Mouse (Mus musculus) embryonic facial prominence, embryonic 12.5 days (tissue): ENCODE measurements around the gene Mast4. TPM values are rescaled to one million over a fixed set of nuclear protein-coding genes. Genes with fewer than 3 reads are reported as not detected.

Experiments
- ATAC-seq: fragments of 200-750 bp; cut with Nextera tagmentation; 2 replicates; pipeline ENCODE4 v1.8.0; 2017; ENCODE audit not compliant: insufficient number of reproducible peaks, insufficient read depth, low FRiP score, low TSS enrichment
- H3K27ac ChIP-seq: fragments of 300-500 bp; sonication (generic); 2 replicates; pipeline ENCODE4 v1.5.1; 2016; ENCODE audit warnings: mild to moderate bottlenecking
- H3K27me3 ChIP-seq: fragments of 300-500 bp; sonication (generic); 2 replicates; pipeline ENCODE4 v1.6.1; 2016; ENCODE audit warnings: mild to moderate bottlenecking, moderate library complexity
- H3K36me3 ChIP-seq: fragments of 300-500 bp; sonication (generic); 2 replicates; pipeline ENCODE4 v1.6.1; 2016; ENCODE audit warnings: mild to moderate bottlenecking
- H3K4me1 ChIP-seq: fragments of 300-500 bp; sonication (generic); 2 replicates; pipeline ENCODE4 v1.6.1; 2016
- H3K4me2 ChIP-seq: fragments of 300-500 bp; sonication (generic); replicated peaks from 2 replicates; pipeline ENCODE4 v1.6.1; 2016; ENCODE audit warnings: mild to moderate bottlenecking, moderate library complexity
- H3K4me3 ChIP-seq: fragments of 300-500 bp; sonication (generic); 2 replicates; pipeline ENCODE4 v1.5.1; 2016; ENCODE audit warnings: mild to moderate bottlenecking
- H3K9ac ChIP-seq: fragments of 300-500 bp; sonication (generic); 2 replicates; pipeline ENCODE4 v1.6.1; 2016; ENCODE audit warnings: mild to moderate bottlenecking, moderate library complexity
- H3K9me3 ChIP-seq: fragments of 300-500 bp; sonication (generic); 2 replicates; pipeline ENCODE4 v1.6.1; 2016; ENCODE audit warnings: mild to moderate bottlenecking, moderate library complexity
- WGBS: fragments of 180-500 bp; shearing (Covaris S2); methylation state at CpG from one replicate; pipeline ENCODE4 v1.1.7; 2016; 5-methylcytosine and 5-hydroxymethylcytosine counted together
- polyA plus RNA-seq: library from polyadenylated mRNA; unstranded; fragments of >200 nt; fragmentation: Nextera tagmentation; extraction: Ambion mirVana; gene quantifications from 2 replicates; pipeline ENCODE4 v1.2.1, GENCODE M21; 2016

Gene Mast4
- polyA plus RNA-seq, 1 experiment from 2014 or later = 28.5 TPM

DNA sequence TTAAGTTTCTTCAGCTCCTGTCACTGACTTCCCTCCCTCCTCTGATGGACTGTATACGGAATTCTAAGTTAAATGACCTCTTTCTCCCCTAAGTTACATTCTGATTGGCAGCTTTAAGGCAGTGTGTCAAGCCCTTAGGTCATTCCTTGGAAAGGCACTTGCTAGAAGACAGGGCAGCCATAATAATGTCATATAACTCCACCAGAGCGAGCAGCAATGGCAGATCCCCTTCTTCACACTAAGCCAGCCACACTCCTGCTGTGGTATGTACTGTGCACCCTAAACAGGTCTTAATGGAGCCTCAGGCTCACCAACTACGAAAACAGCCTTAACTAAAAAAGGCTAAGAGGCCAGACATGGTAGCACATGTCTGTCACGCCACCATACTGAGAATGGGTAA is 123.6 kb downstream of the Mast4 start:
- 78% methylated on average over 4 of the region's 4 CpGs for WGBS
- H3K27ac ChIP-seq = no peak overlapping the region
- no peak overlapping the region for H3K4me3 ChIP-seq
- no peak for ATAC-seq
- H3K27me3 ChIP-seq = no peaks in the 10 kb centered on the region
- peaks cover 6% of the 10 kb centered on the region; the same call in 1 of the 2 replicates for H3K4me1 ChIP-seq
- H3K36me3 ChIP-seq = no peaks in the 10 kb centered on the region
- no peak overlapping the region for H3K4me2 ChIP-seq
- H3K9me3 ChIP-seq = no peaks in the 10 kb centered on the region
- H3K9ac ChIP-seq = no peak overlapping the region

DNA sequence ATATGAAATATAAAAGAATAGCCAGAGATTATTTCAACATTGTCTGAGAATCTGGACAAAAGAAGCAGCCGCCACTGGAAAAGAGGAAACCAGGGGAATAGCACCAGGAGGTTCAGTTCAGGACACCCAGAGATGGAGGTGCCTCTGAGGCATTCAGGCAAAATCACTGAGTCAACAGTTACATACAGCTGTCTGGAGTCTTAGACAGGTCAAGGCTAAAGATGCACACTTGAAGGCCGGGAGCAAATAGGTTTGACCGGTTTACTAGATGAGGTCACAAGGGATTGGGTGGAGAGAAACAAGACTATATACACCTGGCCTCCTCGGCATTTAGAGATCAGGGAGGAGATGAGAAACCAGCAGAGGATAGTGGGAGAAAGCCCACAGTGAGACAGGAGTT is 127.1 kb downstream of the Mast4 start:
- no peaks in the 10 kb centered on the region for H3K27me3 ChIP-seq
- no peaks in the 10 kb centered on the region for H3K9me3 ChIP-seq
- WGBS = 90% methylated on average over 4 of the region's 4 CpGs
- no peak overlapping the region for H3K4me3 ChIP-seq
- ATAC-seq = no peak
- no peak overlapping the region for H3K4me2 ChIP-seq
- peaks cover 6% of the 10 kb centered on the region; the same call in 1 of the 2 replicates for H3K4me1 ChIP-seq
- H3K36me3 ChIP-seq = no peaks in the 10 kb centered on the region
- H3K9ac ChIP-seq = no peak overlapping the region
- H3K27ac ChIP-seq = no peak overlapping the region

DNA sequence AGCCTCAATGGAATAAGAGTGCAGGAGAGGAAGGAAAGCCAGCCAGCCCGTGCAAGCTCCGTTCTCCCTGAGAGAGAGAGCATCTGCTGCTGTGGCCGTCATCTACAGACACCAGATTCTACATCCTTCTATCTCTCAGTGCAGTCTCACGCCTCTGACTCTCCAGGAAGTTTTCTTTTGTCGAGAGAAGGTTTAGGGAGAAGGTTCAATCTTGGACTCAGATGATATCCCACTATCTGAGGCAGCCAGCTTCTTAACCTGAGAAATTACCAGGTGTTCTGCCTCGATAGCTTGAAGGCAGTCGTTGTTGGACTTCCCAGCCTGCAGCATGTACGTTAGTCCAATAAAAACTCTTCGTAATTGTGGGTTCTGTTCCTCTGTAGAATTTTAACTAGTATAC is 127.7 kb downstream of the Mast4 start:
- H3K27ac ChIP-seq = no peak overlapping the region
- no peak for ATAC-seq

DNA sequence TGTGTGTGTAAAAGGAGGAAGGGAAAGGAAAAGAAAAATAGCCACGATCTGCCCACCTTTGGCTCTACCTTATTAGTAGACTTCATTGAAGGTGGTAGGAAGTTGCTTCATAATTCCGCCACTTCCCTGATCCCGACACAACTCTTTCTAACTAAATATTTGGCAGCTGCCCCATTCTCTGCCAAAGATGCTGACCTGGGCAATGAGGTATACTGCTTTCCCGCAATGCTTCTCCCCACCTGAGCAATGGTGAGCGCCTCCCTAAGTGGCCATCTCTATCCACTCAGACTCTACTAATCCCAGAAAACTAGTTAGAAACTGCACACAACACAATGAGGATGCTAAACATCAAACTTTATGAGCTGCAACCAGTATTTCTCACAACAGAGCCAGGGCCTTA is 129.1 kb downstream of the Mast4 start:
- Histone ChIP-seq H3K9me3 (no peaks in the 10 kb centered on the region), H3K4me1 (no peaks in the 10 kb centered on the region), H3K36me3 (no peaks in the 10 kb centered on the region), H3K27ac (no peak overlapping the region), H3K9ac (no peak overlapping the region), H3K27me3 (no peaks in the 10 kb centered on the region), H3K4me2 (no peak overlapping the region), H3K4me3 (no peak overlapping the region)
- ATAC-seq = no peak
- 95% methylated on average over 5 of the region's 5 CpGs for WGBS

More for the DNA sequence above, 127.7 kb downstream of the Mast4 start:
- H3K27me3 ChIP-seq = no peaks in the 10 kb centered on the region
- no peaks in the 10 kb centered on the region for H3K36me3 ChIP-seq
- 84% methylated on average over 9 of the region's 9 CpGs for WGBS
- H3K9ac ChIP-seq = no peak overlapping the region
- H3K4me2 ChIP-seq = no peak overlapping the region
- peaks cover 3% of the 10 kb centered on the region; the same call in 1 of the 2 replicates for H3K4me1 ChIP-seq
- H3K4me3 ChIP-seq = no peak overlapping the region
- no peaks in the 10 kb centered on the region for H3K9me3 ChIP-seq

DNA sequence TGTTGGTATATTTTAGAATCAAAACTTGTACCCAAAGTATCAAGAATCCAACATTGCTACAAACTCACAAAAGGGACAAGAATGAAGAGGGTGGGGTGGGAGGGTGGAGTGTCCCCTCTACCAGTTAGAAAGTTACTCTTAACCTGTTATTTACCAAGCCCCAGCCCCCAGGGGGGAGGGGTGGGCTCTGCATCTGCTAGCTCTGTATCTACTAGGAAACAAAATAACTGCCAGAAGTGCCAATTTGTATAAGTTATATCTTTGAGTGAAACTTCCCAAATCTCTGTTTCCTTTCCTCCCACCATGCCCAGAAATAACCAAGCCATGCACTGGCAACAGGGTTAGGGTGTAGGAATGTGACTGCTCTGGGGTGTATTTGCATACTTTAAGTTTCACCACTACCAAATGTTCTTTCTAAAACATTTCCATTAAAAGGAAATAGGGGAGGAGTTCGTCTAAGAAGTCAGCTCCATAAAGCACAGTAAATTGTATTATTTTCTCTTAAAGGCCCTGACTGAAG is 130.9 kb downstream of the Mast4 start:
- no peak overlapping the region for H3K27ac ChIP-seq
- 44% methylated on average over 1 of the region's 1 CpGs for WGBS
- no peaks in the 10 kb centered on the region for H3K27me3 ChIP-seq
- H3K4me3 ChIP-seq = no peak overlapping the region
- no peaks in the 10 kb centered on the region for H3K4me1 ChIP-seq
- no peak for ATAC-seq
- H3K9ac ChIP-seq = no peak overlapping the region
- no peaks in the 10 kb centered on the region for H3K36me3 ChIP-seq
- no peak overlapping the region for H3K4me2 ChIP-seq
- H3K9me3 ChIP-seq = no peaks in the 10 kb centered on the region

DNA sequence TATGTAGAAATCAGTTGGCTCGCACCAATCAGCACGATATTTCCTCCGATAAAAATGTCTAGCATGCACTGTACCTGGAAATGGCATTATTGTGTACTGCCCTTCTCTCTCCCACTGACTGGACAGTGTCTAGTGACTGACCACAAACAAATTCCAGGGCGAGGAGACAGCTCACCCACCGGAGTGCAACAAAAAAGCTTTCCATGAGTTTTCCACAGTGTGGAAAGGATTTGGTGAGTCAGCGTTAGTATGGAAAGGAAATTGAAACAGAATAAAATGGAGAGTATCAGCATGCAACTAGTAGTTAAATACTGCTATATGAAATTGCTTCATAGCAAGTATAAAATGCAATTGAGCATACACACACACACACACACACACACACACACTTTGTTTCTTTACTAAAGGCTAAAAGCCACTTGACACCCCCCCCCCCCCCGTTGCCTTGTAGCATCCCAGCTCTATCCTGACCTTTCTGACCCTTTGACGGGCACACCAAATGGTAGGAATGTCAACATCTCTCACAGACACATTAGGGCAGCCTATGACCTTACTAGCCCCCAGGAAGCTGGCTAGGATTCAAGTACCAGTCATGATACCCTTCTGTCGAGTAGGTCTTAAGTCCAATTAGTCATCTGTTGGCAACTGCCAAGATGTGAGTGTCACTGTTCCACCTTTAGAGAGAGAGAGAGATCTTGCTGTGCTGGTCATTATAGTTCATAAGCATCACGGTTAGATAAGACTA is 133.1 kb downstream of the Mast4 start:
- Histone ChIP-seq H3K9ac (no peak overlapping the region), H3K4me2 (no peak overlapping the region), H3K4me1 (no peaks in the 10 kb centered on the region), H3K9me3 (no peaks in the 10 kb centered on the region), H3K4me3 (no peak overlapping the region), H3K36me3 (no peaks in the 10 kb centered on the region), H3K27ac (no peak overlapping the region), H3K27me3 (no peaks in the 10 kb centered on the region)
- no peak for ATAC-seq
- WGBS = 63% methylated on average over 10 of the region's 10 CpGs

DNA sequence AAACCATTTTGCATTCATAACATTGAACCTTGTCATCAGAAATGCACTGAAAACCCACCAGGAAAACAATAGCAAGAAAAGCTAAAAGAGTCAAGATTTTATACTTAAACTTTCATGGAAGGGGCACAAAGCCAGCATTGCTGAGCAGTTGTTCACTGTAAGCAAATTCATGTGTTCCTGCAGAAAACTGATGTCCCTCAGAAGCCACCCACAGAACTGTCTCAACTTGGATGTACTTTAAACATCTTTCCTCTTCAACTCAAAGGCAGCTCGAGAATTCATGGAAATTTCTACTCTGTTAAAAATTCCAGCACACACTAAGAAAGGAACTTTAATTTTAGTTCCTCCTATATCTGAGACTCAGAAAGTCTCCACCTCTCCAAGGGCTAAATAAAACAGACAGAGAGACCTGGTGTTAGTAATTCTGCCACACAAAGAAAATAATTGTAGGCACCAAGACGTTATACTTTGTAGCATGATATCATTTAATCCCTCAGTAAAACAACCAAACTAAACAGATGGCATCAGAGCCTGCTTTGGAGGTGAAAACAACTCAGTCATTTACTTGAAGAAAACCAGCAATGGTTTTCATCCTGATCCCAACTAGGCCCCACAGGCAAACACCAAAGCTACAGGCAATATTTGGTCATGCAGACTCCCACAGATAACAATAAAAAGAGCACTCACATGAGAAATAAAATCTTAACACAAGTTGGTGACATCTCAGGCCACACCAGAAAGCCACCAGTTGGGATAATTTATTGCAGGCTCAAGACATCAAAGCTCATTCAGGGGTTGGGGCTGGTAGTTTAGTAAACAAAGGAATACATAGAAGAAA is 134.3 kb downstream of the Mast4 start:
- H3K27me3 ChIP-seq = no peaks in the 10 kb centered on the region
- no peaks in the 10 kb centered on the region for H3K4me1 ChIP-seq
- no peak overlapping the region for H3K27ac ChIP-seq
- H3K4me2 ChIP-seq = no peak overlapping the region
- H3K36me3 ChIP-seq = no peaks in the 10 kb centered on the region
- no peaks in the 10 kb centered on the region for H3K9me3 ChIP-seq
- no peak overlapping the region for H3K9ac ChIP-seq
- H3K4me3 ChIP-seq = no peak overlapping the region
- ATAC-seq = no peak
- WGBS = 44% methylated on average over 2 of the region's 2 CpGs

DNA sequence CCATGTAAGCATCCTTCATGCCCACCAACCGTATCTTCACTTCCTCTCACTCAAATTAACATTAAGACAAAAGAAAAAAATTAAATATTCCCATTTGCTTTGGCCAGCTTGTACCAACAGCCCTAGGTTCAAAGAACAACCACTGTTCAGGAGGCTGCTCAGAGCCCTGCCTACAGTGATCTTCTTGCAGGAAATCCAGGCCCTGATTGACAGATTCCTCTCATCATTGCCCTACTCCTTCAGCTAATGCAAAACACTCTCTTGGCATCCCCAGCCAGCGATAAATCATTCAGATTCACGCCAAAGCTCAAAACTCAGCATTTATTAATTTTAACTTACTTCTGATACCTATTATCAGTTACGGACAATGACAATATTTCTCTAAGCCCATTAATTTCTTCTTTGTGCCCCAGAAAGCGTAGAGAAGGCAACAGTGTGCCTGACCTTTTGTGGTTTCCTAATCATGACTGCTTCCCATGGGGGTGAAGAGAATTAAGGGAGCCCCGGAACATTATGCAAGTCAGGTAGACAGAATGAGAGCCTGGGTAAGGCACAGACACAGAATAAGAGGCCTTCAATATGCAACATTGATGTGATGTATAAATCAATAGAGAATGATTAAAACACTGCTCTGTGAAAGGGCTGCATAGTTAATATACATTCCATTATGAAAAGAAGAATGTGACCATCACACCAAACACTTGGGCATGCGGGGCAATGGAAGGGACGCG is 135.9 kb downstream of the Mast4 start:
- H3K4me1 ChIP-seq = no peaks in the 10 kb centered on the region
- no peaks in the 10 kb centered on the region for H3K27me3 ChIP-seq
- H3K4me3 ChIP-seq = no peak overlapping the region
- WGBS = 80% methylated on average over 9 of the region's 9 CpGs
- no peak overlapping the region for H3K4me2 ChIP-seq
- ATAC-seq = no peak
- H3K9ac ChIP-seq = no peak overlapping the region
- H3K36me3 ChIP-seq = no peaks in the 10 kb centered on the region
- H3K27ac ChIP-seq = no peak overlapping the region
- H3K9me3 ChIP-seq = no peaks in the 10 kb centered on the region

DNA sequence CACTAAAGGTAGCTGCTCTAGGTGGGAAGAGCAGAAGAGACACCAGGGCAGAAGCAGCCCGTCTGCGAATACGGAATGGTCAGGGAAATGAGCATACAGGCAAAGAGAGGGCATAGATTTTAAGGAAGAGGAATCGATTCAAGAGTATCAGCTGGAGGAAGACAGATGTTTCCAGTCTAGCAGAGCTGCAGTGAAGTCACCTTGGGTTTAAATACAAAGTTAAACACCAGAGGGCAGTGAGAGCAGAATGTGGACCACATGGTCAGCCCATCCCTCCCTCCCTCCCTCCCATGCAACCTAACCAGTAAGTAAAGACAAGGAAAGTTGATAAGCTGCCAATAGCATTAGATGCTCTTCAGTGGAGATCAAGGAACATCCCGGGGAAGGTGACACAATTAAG is 138.0 kb downstream of the Mast4 start:
- Histone ChIP-seq H3K4me1 (no peaks in the 10 kb centered on the region), H3K27ac (no peak overlapping the region), H3K4me3 (no peak overlapping the region), H3K9me3 (no peaks in the 10 kb centered on the region), H3K9ac (no peak overlapping the region), H3K27me3 (no peaks in the 10 kb centered on the region), H3K36me3 (no peaks in the 10 kb centered on the region), H3K4me2 (no peak overlapping the region)
- no peak for ATAC-seq
- WGBS = 75% methylated on average over 5 of the region's 5 CpGs

DNA sequence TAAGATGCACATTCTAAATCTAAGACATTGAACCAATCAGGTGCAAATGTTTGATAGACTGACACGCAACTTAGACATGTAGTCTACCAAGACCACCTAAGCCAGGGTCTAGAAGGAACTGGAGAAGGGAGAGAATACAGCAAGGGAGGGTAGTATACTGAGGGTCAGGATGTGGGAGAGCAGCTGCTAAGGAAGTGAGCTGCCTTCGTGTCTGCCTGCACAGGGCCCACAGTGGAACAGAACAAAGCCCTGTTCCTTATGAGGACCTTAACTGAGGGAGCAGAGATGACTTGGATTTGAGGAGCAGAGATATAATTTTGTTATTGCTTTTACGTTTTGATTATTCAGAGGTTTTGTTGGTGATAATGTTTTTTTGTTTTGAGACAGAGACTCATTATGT is 138.4 kb downstream of the Mast4 start:
- no peak overlapping the region for H3K4me2 ChIP-seq
- H3K36me3 ChIP-seq = no peaks in the 10 kb centered on the region
- ATAC-seq = no peak
- H3K27me3 ChIP-seq = no peaks in the 10 kb centered on the region
- no peaks in the 10 kb centered on the region for H3K4me1 ChIP-seq
- H3K27ac ChIP-seq = no peak overlapping the region
- WGBS = 85% methylated on average over 3 of the region's 3 CpGs
- no peak overlapping the region for H3K4me3 ChIP-seq
- no peaks in the 10 kb centered on the region for H3K9me3 ChIP-seq
- no peak overlapping the region for H3K9ac ChIP-seq

DNA sequence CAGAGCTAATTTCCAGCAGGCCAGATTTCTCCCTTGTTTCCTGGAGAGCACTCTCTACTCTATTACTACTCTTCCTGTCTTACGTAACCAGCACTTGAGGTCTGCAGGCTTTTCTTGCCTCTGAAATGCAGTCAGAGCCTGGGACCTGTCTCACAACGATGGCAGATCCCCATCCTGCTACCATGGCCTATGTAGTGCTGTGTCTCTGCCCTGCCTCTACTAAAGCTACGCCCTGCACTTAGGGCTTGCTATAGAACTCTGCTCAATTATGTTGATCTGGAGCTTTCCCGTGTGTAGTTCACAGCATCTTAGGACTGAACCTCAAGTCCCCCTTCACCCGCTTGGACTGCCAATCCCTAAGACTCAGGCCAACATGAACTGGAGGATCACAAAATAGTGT is 150.7 kb downstream of the Mast4 start:
- H3K27me3 ChIP-seq = no peaks in the 10 kb centered on the region
- no peak overlapping the region for H3K4me2 ChIP-seq
- H3K36me3 ChIP-seq = no peaks in the 10 kb centered on the region
- H3K4me1 ChIP-seq = peaks cover 3% of the 10 kb centered on the region; the same call in 1 of the 2 replicates
- H3K4me3 ChIP-seq = no peak overlapping the region
- 78% methylated on average over 5 of the region's 5 CpGs for WGBS
- H3K9me3 ChIP-seq = no peaks in the 10 kb centered on the region
- ATAC-seq = no peak
- no peak overlapping the region for H3K27ac ChIP-seq
- H3K9ac ChIP-seq = no peak overlapping the region
